Mouse (Mus musculus): Measurements from ENCODE around the gene Prdm10. TPM values are rescaled to one million over a fixed set of nuclear protein-coding genes. Genes with fewer than 3 reads are reported as not detected.
A peak's percentile ranks its signal among the peaks of the same experiment; 100 is the strongest.

Prdm10 gene
- total and polyA plus RNA-seq, 3 experiments = 4.8 to 5.4 (median 5.1) TPM

- H3K9ac ChIP-seq (ENCODE audit: low read depth, low read length) = no peak overlapping the region
- peaks cover 7% of the 10 kb centered on the region for H3K4me1 ChIP-seq (ENCODE audit: control insufficient read depth, insufficient read depth, low read length)
- TF ChIP-seq POLR2A (IDR thresholded peaks at IDR 0.05; ENCODE audit: insufficient read depth, low read depth, low read length) (no peak), EP300 (IDR thresholded peaks at IDR 0.05; ENCODE audit: insufficient read depth, low read depth, low read length) (no peak), CTCF (IDR thresholded peaks at IDR 0.05) (no peak)
- no peaks in the 10 kb centered on the region; the same call in 1 of the 2 replicates for H3K36me3 ChIP-seq (ENCODE audit: control insufficient read depth, insufficient read depth, low read length)
- H3K27me3 ChIP-seq (ENCODE audit: control insufficient read depth, insufficient read depth, low read length) = no peaks in the 10 kb centered on the region
- no peak overlapping the region for H3K4me3 ChIP-seq
- 74% methylated on average over 17 of the region's 17 CpGs for WGBS
- H3K27ac ChIP-seq = no peak overlapping the region
- intact Hi-C loops (cut with DNase I) = loop anchor here (5.0 kb wide), 1 partner anchor 103 kb away; the partner anchor contains the start of gene Prdm10
- DNase-seq = no peak
- peaks cover 4% of the 10 kb centered on the region; the same call in 1 of the 2 replicates for H3K79me2 ChIP-seq (replicated peaks; ENCODE audit: control insufficient read depth, insufficient read depth, low read length)
Measured at GRCm38 (mm10) chr9:31384786-31385499, 104.6 kb downstream of the Prdm10 start.

- Histone ChIP-seq H3K36me3 (ENCODE audit: control insufficient read depth, insufficient read depth, low read length) (no peaks in the 10 kb centered on the region; the same call in 1 of the 2 replicates), H3K27ac (peak overlapping the region; percentile 79), H3K4me3 (peak overlapping the region; percentile 81), H3K4me1 (ENCODE audit: control insufficient read depth, insufficient read depth, low read length) (peaks cover 7% of the 10 kb centered on the region), H3K9ac (ENCODE audit: low read depth, low read length) (peak overlapping the region; percentile 51), H3K27me3 (ENCODE audit: control insufficient read depth, insufficient read depth, low read length) (no peaks in the 10 kb centered on the region), H3K79me2 (replicated peaks; ENCODE audit: control insufficient read depth, insufficient read depth, low read length) (peaks cover 4% of the 10 kb centered on the region; the same call in 1 of the 2 replicates)
- intact Hi-C loops (cut with DNase I) = loop anchor here (5.0 kb wide), 1 partner anchor 103 kb away; the partner anchor contains the start of gene Prdm10
- DNase-seq = peak in 1 of 2 experiments; percentile 37
- TF ChIP-seq POLR2A (IDR thresholded peaks at IDR 0.05; ENCODE audit: insufficient read depth, low read depth, low read length) (no peak), EP300 (IDR thresholded peaks at IDR 0.05; ENCODE audit: insufficient read depth, low read depth, low read length) (no peak), CTCF (IDR thresholded peaks at IDR 0.05) (no peak)
- 14% methylated on average over 4 of the region's 4 CpGs for WGBS
Measured at GRCm38 (mm10) chr9:31385500-31385869, 105.1 kb downstream of the Prdm10 start.

DNA sequence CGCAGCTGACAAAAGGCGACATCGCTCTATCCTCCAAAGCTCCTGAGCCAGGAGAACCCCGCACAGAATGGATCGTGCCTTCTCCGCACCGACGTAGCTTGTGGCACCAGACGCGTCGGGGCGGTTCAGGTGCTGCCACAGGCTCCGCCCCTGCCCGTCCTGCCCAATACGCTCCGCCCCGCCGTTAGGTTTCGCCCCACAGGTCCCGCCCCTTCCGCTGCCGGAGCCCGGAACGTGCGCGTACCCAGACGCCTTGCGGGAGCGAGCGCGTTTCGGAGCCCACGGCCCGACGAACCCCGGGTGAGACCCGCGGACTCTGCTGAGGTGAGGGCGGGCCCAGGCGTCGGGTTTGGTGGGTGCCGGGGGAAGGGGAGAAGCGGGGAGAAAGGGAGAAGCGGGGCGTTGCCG, 105.6 kb downstream of the Prdm10 start, which contains the start of gene Nfrkb:
Gene Nfrkb, plus strand, starts transcription at position 246 of the 408 bp plus-strand sequence.
- TF ChIP-seq POLR2A (IDR thresholded peaks at IDR 0.05; ENCODE audit: insufficient read depth, low read depth, low read length) (peak; percentile 96), EP300 (IDR thresholded peaks at IDR 0.05; ENCODE audit: insufficient read depth, low read depth, low read length) (0 out of 2 replicates have a peak, but pooled peaks have one; percentile 36), CTCF (IDR thresholded peaks at IDR 0.05) (no peak)
- intact Hi-C loops (cut with DNase I) = loop anchor here (5.0 kb wide), 1 partner anchor 104 kb away; the partner anchor contains the start of gene Prdm10
- DNase-seq = peak; percentile 96 to 97
- Histone ChIP-seq H3K79me2 (replicated peaks; ENCODE audit: control insufficient read depth, insufficient read depth, low read length) (peaks cover 4% of the 10 kb centered on the region; the same call in 1 of the 2 replicates), H3K4me3 (peak within 1 kb of the TSS; percentile 81), H3K36me3 (ENCODE audit: control insufficient read depth, insufficient read depth, low read length) (no peaks in the 10 kb centered on the region; the same call in 1 of the 2 replicates), H3K27me3 (ENCODE audit: control insufficient read depth, insufficient read depth, low read length) (no peaks in the 10 kb centered on the region), H3K9ac (ENCODE audit: low read depth, low read length) (peak within 1 kb of the TSS; percentile 82), H3K4me1 (ENCODE audit: control insufficient read depth, insufficient read depth, low read length) (peaks cover 7% of the 10 kb centered on the region), H3K27ac (peak within 1 kb of the TSS; percentile 79)
- under 1% methylated on average over 45 of the region's 46 CpGs for WGBS

DNA sequence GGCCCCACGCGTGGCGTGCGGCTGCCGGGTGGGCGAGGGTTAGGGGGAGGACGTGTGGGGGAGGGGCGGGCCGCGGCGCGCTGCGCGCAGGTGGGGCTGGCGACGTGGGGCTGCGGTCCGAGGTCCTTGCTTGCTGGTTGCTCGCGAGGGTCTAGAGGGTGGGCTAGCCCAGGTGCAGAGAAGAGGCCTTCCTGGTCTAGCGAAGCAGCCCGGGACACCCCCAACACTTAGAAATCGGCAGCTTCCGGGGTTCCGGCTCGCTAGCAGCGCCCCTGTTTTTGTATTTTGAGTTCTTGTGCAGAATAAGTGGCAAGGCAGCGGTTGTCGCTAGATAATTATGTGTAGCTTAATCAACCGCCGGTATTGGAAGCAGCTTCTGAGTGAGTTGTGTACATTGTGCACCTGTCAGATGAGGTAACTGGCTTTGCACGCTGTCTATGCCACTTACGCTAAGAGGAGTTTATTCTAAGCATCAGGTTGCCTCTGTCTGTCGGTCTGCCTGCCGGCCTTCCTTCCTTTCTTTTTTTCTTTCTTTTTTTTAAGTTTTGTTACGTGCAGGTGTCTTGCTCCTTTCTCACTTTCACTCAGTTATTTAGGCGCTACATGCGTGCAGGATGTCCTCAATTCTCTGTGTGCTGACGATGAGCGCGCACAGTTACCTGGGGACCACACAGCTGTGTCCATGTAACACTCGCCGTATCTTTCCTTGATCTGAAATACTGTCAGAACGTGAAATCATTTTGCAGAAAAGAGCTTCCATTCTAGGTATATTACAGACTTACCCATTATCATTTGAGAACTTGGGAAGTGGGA, 106.2 kb downstream of the Prdm10 start:
- no peaks in the 10 kb centered on the region for H3K27me3 ChIP-seq (ENCODE audit: control insufficient read depth, insufficient read depth, low read length)
- peak overlapping the region; percentile 82 for H3K9ac ChIP-seq (ENCODE audit: low read depth, low read length)
- DNase-seq = no peak
- intact Hi-C loops (cut with DNase I) = loop anchor here (5.0 kb wide), 1 partner anchor 104 kb away; the partner anchor contains the start of gene Prdm10
- H3K36me3 ChIP-seq (ENCODE audit: control insufficient read depth, insufficient read depth, low read length) = no peaks in the 10 kb centered on the region; the same call in 1 of the 2 replicates
- no peak for TF ChIP-seq CTCF (IDR thresholded peaks at IDR 0.05)
- no peak for TF ChIP-seq POLR2A (IDR thresholded peaks at IDR 0.05; ENCODE audit: insufficient read depth, low read depth, low read length)
- TF ChIP-seq EP300 (IDR thresholded peaks at IDR 0.05; ENCODE audit: insufficient read depth, low read depth, low read length) = no peak
- H3K27ac ChIP-seq = peak overlapping the region; percentile 79
- peaks cover 7% of the 10 kb centered on the region for H3K4me1 ChIP-seq (ENCODE audit: control insufficient read depth, insufficient read depth, low read length)
- H3K4me3 ChIP-seq = peak overlapping the region; percentile 81
- 8% methylated on average over 44 of the region's 44 CpGs for WGBS
- H3K79me2 ChIP-seq (replicated peaks; ENCODE audit: control insufficient read depth, insufficient read depth, low read length) = peaks cover 4% of the 10 kb centered on the region; the same call in 1 of the 2 replicates

DNA sequence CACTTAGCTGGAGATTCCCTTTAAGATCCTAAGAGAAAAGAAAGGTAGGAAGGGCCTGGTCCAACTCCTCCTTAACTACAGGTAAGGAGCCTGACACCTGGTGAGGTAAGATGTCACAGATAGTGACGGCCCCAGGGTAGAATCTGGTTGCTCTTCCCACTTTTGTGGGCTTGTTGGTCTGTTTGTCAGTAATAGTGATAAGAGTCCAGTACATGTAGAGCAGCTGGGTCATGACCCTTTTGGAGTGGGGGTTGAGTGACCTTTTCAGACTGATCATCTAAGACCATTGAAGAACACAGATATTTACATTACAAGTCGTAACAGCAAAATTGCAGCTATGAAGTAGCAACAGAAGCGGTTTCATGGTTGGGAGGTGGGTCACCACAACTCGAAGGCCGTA, 106.9 kb downstream of the Prdm10 start:
- no peak for DNase-seq
- Histone ChIP-seq H3K27me3 (ENCODE audit: control insufficient read depth, insufficient read depth, low read length) (no peaks in the 10 kb centered on the region), H3K4me3 (no peak overlapping the region; the same call in 1 of the 2 replicates), H3K27ac (no peak overlapping the region), H3K4me1 (ENCODE audit: control insufficient read depth, insufficient read depth, low read length) (peaks cover 7% of the 10 kb centered on the region), H3K36me3 (ENCODE audit: control insufficient read depth, insufficient read depth, low read length) (peaks cover 3% of the 10 kb centered on the region; the same call in 1 of the 2 replicates), H3K9ac (ENCODE audit: low read depth, low read length) (no peak overlapping the region), H3K79me2 (replicated peaks; ENCODE audit: control insufficient read depth, insufficient read depth, low read length) (peaks cover 4% of the 10 kb centered on the region; the same call in 1 of the 2 replicates)
- 88% methylated on average over 5 of the region's 5 CpGs for WGBS
- intact Hi-C loops (cut with DNase I) = loop anchor here (5.0 kb wide), 1 partner anchor 105 kb away; the partner anchor contains the start of gene Prdm10
- no peak for TF ChIP-seq EP300 (IDR thresholded peaks at IDR 0.05; ENCODE audit: insufficient read depth, low read depth, low read length)
- TF ChIP-seq CTCF (IDR thresholded peaks at IDR 0.05) = no peak
- TF ChIP-seq POLR2A (IDR thresholded peaks at IDR 0.05; ENCODE audit: insufficient read depth, low read depth, low read length) = no peak

Data from heart, adult 2 months (tissue).